Mouse (Mus musculus) bone marrow macrophage, adult 2 months (primary cell): ENCODE measurements at regions not wholly inside any gene's neighbourhood (a gene's known extent, or its start where the extent isn't known, plus 50 kb on each side); places are given as distances from the start of the nearest gene placed in this dataset.

Experiments
- CTCF ChIP-seq: IDR thresholded peaks from 2 replicates; pipeline ENCODE4 v1.5.1; 2012; ENCODE audit warnings: low read depth, mild to moderate bottlenecking, low read length, moderate library complexity
- POLR2A ChIP-seq: IDR thresholded peaks from 2 replicates; pipeline ENCODE4 v1.6.1; 2012; ENCODE audit warnings: mild to moderate bottlenecking, low read depth, low read length, borderline replicate concordance

- TF ChIP-seq POLR2A (no peak), CTCF (no peak)
Measured at GRCm38 (mm10) chr1:35890500-35890900, 177.7 kb upstream of the Hs6st1 start.
